Mouse (Mus musculus) MN1 (cell line): ENCODE measurements at regions not wholly inside any gene's neighbourhood (a gene's known extent, or its start where the extent isn't known, plus 50 kb on each side); places are given as distances from the start of the nearest gene placed in this dataset.

Experiments
- DNase-seq: peaks from one replicate; pipeline ENCODE4 v3.0.0-alpha.2; 2016; ENCODE audit warnings: low spot score

DNA sequence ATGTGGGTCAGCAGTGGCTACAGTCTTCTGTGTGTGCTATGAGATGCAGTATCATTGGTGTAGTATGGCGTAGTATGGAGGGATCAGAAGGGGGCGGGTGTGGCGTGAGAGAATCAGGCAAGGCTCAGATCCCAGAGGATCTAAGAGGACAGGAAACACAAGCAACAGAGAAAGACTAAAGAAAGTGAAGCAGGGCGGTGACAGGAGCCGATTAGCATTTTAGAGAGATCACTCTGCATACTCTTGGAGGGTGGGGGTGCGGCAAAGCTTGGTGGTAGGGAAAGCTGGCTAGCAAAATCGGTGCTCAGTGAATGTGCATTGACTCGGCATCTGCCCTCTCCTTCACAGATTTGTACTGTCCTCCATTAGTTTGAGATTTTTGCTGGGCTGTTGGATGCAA is 93.1 kb upstream of the Mphosph6 start:
- DNase-seq, result no peak

GRCm38 (mm10) chr8:117890211-117890610 is 88.5 kb upstream of the Mphosph6 start:
- DNase-seq, result no peak

DNA sequence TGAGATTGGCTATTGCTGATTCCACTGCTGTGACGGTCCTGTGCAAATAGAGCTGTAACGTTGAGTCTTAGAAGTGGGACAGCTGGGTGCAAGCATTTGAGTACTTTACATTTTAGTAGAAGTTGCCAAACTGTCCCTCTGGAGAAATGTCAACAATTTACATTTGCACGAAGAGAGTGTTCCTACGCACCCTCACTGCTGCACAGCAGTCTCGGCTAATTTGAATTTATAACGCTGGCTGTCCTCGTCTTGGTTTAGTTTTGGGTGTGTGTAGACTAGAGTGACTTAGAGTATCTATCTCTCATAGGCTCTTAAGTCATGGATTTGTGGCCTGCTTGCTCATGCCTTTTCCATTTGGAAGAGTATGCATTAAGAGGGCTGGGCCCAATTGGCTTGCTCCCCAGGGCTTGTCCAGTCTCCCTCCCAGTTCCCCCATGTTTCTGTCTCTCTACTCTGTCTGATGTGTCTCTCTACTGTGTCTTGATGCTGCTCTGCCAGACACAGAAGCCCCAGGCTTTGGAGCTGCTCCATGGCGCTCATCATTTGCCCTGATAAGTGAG is 79.8 kb upstream of the Mphosph6 start:
- no peak for DNase-seq

- DNase-seq, result no peak
Observed at GRCm38 (mm10) chr8:117880279-117880975, 78.7 kb upstream of the Mphosph6 start.

DNA sequence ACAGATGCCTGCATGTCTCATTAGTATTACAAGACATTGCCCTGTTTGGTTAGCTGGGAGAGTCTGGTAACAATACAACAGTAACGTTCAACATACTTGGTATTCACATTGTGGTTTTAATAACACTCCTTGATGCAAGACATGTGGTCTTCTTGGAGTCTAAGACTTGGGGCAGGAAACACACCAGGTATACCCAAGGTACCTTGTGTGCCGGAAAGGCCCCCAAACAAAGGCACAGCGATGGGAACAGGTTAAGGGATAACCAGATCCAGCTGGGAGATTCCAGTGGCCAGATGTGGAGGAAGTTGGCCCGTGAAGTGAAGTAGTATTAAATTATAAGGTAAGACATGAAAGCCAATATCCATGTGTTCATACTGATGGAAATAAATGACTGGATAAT is 71.9 kb upstream of the Mphosph6 start:
- no peak for DNase-seq

GRCm38 (mm10) chr8:117867138-117867537 is 65.4 kb upstream of the Mphosph6 start:
- no peak for DNase-seq

DNA sequence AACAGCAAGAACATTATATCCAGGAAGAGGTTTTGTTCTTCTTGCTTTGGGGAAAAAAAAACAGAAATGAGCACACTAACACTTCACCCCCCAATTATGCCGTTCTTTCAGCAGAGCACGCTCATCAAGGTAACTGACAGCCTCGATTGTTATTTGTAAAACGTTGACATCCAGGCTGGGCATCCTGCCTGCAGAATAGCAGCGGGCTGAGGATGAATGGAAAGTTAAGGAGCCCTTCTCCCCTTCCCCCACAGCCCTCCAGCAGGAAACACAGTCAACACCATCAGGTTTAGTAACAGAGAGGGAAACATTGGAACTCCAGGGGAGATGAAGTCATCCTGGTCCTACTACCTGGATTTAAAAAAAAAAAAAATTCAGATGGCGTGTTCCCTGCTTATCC is 63.3 kb upstream of the Mphosph6 start:
- DNase-seq, result no peak

DNA sequence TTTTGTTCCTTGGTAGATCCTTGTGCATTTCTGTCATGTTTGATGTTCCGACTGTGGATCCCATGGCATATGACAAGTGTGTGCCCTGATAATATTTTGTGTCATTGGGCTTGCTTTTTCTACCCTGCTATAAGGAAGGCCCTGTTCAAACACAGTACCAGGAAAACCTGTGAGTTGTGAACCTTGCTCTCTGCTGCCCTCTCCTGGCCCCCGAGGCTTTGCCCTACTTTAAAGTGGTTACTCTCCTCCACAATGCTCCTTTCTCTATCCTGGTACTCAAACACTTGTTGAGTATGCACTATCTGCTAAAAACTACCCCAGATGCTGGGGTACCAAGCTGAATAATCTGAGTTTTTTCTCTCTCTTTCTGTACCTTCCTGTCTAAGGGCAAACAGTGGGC is 62.1 kb upstream of the Mphosph6 start:
- DNase-seq, result peak; percentile 23

GRCm38 (mm10) chr8:117862318-117862717 is 60.6 kb upstream of the Mphosph6 start:
- no peak for DNase-seq

GRCm38 (mm10) chr8:117859734-117860133 is 58.0 kb upstream of the Mphosph6 start:
- no peak for DNase-seq

DNA sequence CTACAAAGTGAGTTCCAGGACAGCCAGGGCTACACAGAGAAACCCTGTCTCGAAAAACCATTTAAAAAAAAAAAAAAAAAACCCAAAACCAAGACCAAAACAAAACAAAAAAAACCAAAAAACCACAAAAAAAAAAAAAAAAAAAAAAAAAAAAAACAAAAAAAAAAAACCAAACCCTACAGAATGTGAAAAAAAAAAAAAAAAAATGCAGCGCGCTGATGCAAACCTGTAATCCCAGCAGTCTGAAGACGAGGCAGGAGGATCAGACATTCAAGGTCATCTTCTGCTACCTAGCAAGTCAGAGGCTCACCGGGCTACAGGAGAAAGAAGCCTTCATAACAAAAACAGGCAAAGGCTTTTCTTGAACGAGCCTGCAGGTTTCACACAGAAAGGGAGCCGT is 57.4 kb upstream of the Mphosph6 start:
- no peak for DNase-seq

DNA sequence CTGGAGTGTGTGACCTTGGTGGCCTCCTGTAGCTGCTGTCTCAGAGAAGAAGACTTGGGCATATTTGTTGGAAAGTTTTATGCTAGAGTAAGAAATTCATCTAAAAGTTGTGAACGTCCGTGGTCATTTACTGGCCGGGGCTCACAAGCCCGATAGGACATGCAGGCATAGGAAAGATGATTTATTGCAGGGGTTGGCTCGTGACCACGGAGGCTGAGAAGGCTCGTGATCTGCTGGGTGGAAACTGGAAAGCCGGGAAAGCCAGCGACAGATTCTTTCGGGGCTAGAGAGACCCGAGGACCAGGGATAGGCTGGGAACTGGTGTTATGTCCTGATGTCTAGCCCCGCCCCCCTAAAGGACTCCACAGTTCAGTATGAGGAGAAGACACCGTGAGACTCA is 54.4 kb upstream of the Mphosph6 start:
- DNase-seq, result no peak

- DNase-seq, result no peak
Observed at GRCm38 (mm10) chr8:117854942-117855491, 53.3 kb upstream of the Mphosph6 start.

DNA sequence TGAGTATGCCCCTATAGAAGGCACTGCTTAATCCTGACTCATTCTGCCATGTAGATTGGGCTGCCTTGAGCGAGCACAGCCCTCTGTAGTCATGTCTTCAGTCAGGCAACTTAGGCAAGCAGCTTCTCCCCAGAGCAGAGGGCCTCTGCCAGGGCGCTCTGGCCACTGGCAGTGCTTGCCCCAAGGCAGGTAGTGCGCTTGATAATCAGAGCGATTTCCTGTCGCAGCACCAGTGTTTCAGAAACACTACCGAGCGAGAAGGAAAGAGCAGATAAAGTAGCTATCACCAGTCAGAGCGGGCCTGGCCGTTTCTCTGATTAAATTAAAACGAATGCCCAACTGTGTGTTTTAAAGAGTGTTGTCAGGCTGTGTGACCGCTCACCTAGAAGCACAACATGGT is 52.6 kb upstream of the Mphosph6 start:
- DNase-seq, result no peak

DNA sequence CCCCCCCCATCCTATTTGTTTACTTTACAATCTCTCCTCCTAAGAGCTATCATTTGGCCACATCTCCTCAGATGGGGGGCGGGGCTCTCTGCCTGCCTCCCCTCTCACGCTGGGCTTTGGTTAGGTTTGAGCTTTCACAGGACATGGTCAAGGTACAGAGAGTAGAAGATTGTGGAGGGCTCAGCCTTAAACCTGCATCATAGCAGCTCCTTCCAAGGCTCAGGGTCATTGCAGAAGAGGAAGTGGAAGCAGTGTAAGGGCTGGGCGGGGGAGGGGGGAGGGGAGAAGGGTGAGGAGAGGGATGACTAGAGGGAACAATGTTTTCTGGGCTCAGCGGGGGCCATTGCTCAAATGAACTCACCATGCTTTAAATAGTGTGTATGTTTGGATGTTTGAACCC is 51.7 kb upstream of the Mphosph6 start:
- no peak for DNase-seq

DNA sequence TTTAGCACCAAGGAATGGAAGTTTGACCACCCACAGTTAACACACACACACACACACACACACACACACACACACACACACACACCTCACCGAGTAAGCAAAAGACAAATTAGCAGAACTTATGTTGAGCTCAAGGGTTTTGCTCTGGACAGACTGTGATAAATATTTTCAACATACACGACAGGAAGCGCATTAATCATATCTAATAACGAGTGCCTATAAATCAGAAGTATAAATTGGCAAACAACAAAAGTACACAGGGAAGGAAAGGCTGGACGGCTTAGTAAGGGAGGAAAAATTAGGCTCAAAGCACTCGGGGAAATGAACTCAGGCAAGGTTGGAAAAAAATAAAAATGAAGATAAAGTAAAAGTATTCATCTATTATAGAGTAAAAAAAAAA is 50.8 kb upstream of the Mphosph6 start:
- no peak for DNase-seq
